Mouse (Mus musculus) spleen, adult 2 months (tissue): ENCODE data around the gene Vmn2r76. TPM values are rescaled to one million over a fixed set of nuclear protein-coding genes. Genes with fewer than 3 reads are reported as not detected.
"Not testable (repeated sequence)": the region's sequence is repeated elsewhere in the genome, so short reads cannot be mapped to it uniquely, and the experiment has no call there.

Experiments used
- DNase-seq, 2 experiments: peaks; one replicate each; pipeline versions ENCODE4 v3.0.0 to v3.0.0-alpha.2; 2012 to 2021; ENCODE audit warnings: low spot score in 2 of 2, low read depth in 1 of 2
- H3K27ac ChIP-seq: fragments of 200-500 bp; 2 replicates; pipeline ENCODE4 v1.5.1; 2012; ENCODE audit warnings: low read length, inconsistent platforms; ENCODE audit not compliant: insufficient read depth
- H3K27me3 ChIP-seq: fragments of 200-500 bp; 2 replicates; pipeline ENCODE4 v1.6.1; 2012; ENCODE audit warnings: mild to moderate bottlenecking, moderate library complexity, low read length, inconsistent platforms; ENCODE audit not compliant: control insufficient read depth, insufficient read depth
- H3K36me3 ChIP-seq: fragments of 200-500 bp; 2 replicates; pipeline ENCODE4 v1.6.1; 2012; ENCODE audit warnings: mild to moderate bottlenecking, low read length, inconsistent platforms; ENCODE audit not compliant: control insufficient read depth, insufficient read depth
- H3K4me1 ChIP-seq: fragments of 200-500 bp; 2 replicates; pipeline ENCODE4 v1.6.1; 2011; ENCODE audit warnings: inconsistent platforms; ENCODE audit not compliant: control insufficient read depth, insufficient read depth, insufficient read length
- H3K4me3 ChIP-seq: fragments of 200-500 bp; 2 replicates; pipeline ENCODE4 v1.5.1; 2011; ENCODE audit warnings: mild to moderate bottlenecking, inconsistent platforms; ENCODE audit not compliant: insufficient read depth, insufficient read length; ENCODE audit errors: extremely low read depth
- CTCF ChIP-seq: fragments of 200-500 bp; IDR thresholded peaks from 2 replicates; pipeline ENCODE4 v1.5.1; 2011; ENCODE audit warnings: mild to moderate bottlenecking, inconsistent platforms; ENCODE audit not compliant: insufficient read depth, insufficient read length, insufficient replicate concordance; ENCODE audit errors: extremely low read depth
- POLR2A ChIP-seq: fragments of 200-500 bp; IDR thresholded peaks from 2 replicates; pipeline ENCODE4 v1.6.1; 2011; ENCODE audit warnings: low read depth, low read length, inconsistent platforms
- WGBS: fragments of 180-500 bp; shearing (Covaris S2); methylation state at CpG from one replicate; pipeline ENCODE4 v1.1.7; 2018; 5-methylcytosine and 5-hydroxymethylcytosine counted together
- polyA plus RNA-seq: library from polyadenylated mRNA; depleted of rRNA; stranded (reverse); fragments of >200 nt; gene quantifications from 2 replicates; pipeline ENCODE4 v1.2.3, GENCODE M21; 2012; rRNA removed

Gene Vmn2r76
- polyA plus RNA-seq, result not detected in 2 replicates

DNA sequence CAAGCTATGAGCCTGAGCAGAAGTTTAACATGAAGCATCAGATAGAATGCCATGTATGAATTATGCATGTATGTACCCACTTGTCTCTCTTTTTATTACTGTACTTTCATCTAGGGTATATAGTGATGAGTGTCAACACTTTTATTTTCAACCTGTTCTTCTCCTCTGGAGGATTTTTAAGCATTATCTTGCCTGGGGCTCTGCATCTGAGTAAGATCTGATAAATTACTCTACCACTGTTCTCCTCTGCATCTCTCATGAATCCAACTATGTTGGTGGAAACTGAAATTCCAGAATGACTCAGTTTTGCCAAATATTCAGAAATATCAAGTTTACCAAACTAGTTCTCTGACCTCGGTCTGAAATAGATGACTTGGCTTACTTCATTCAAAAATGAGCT is at the start of gene Vmn2r76:
Gene Vmn2r76 (minus strand): TSS at position 101 of the 400 bp plus-strand sequence.
- TF ChIP-seq CTCF (no peak), POLR2A (no peak)
- 65% methylated on average over 1 of the region's 1 CpGs for whole genome bisulfite sequencing
- H3K36me3 ChIP-seq, result no peaks in the 10 kb centered on the region
- no peaks in the 10 kb centered on the region for H3K27me3 ChIP-seq
- H3K27ac ChIP-seq, result no peak within 1 kb of the TSS
- H3K4me1 ChIP-seq, result no peaks in the 10 kb centered on the region
- DNase-seq, result no peak
- H3K4me3 ChIP-seq, result no peak within 1 kb of the TSS

DNA sequence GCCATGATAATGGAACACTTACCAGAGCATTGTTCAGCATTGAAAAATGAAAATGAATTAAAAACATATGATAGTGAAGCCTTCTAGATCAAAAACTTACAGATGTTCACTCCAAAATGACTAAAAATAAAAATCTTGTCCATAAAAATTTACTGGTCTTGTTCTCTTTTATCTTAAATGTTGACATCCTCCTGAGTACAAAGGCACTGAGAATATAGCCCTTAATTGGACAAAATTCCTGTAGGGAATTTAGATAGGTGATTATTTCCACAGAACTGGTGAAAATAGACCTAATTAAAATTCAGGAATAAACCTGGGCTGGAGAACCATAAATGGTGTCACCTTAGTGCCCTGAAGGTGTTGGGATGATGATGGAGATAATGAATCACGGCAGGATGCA is 31.0 kb upstream of the Vmn2r76 start, which contains the start of gene Olfr310:
Gene Olfr310 (minus strand): TSS at position 101 of the 400 bp plus-strand sequence.
- Histone ChIP-seq H3K36me3 (no peaks in the 10 kb centered on the region), H3K27ac (no peak within 1 kb of the TSS), H3K27me3 (no peaks in the 10 kb centered on the region), H3K4me3 (no peak within 1 kb of the TSS), H3K4me1 (no peaks in the 10 kb centered on the region)
- no peak for DNase-seq
- 52% methylated on average over 1 of the region's 1 CpGs for WGBS
- TF ChIP-seq POLR2A, result no peak
- TF ChIP-seq CTCF, result no peak

DNA sequence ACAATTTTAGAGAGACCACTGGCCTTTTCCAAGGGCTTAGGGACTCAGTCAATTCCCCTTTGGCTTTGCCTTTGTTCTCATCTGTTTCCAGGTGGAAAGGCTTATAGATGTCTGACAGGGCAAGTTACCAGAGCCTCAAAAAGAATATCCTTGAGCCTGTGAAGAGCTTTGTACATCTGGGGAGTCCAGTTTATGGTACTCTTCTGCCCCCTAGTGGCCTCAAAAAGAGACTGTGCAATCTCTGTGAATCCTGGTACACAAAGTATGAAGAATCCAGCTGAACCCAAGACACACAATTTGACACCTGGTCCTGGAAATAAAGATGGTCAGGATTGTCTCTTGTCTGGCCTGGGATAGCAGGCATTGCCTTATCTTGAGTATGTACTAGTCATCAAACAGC is 34.8 kb downstream of the Vmn2r76 start:
- Histone ChIP-seq H3K27ac (no peak overlapping the region), H3K36me3 (no peaks in the 10 kb centered on the region), H3K27me3 (no peaks in the 10 kb centered on the region), H3K4me3 (no peak overlapping the region), H3K4me1 (no peaks in the 10 kb centered on the region)
- TF ChIP-seq POLR2A (no peak), CTCF (no peak)
- DNase-seq, result no peak

DNA sequence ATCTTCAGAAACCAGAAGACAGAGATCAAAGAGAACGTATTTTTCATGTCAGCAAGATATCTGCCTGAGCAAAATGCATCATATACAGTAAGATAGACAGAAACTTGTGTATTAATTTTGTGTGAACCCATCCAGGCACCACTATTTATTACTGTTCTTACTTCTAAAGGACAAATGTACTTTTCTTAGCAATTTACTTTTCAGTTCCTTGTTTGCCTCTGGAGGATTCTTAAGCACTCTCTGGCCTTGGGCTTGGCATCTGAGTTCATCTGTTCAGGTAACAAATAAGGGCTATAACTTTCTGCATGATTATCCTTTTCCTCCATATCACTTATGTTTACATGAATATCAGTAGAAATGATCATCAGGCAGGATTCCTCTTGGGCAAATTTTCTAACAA is 74.4 kb downstream of the Vmn2r76 start, which contains the start of gene Vmn2r75:
Gene Vmn2r75 (minus strand): TSS at position 101 of the 400 bp plus-strand sequence.
- H3K27me3 ChIP-seq, H3K4me1 ChIP-seq, DNase-seq, H3K27ac ChIP-seq, H3K4me3 ChIP-seq, H3K36me3 ChIP-seq: not testable (repeated sequence)
- WGBS, result 29% methylated on average over 1 of the region's 1 CpGs

Other genes with a start within 250 kb of the Vmn2r76 start
- not detected in 2 replicates for gene Vmn2r75, start 74.5 kb downstream of the Vmn2r76 start, polyA plus RNA-seq
- gene Olfr310, start 30.9 kb upstream of the Vmn2r76 start, polyA plus RNA-seq, result not detected in 2 replicates
- not detected in 2 replicates for gene Olfr309, start 67.4 kb upstream of the Vmn2r76 start, polyA plus RNA-seq
- gene Olfr308, start 79.3 kb upstream of the Vmn2r76 start, polyA plus RNA-seq, result not detected in 2 replicates
- gene Olfr307, start 91.3 kb upstream of the Vmn2r76 start, polyA plus RNA-seq, result not detected in 2 replicates
- gene Olfr305, start 120.6 kb upstream of the Vmn2r76 start, polyA plus RNA-seq, result not detected in 2 replicates
- gene Olfr304, start 140.3 kb upstream of the Vmn2r76 start, polyA plus RNA-seq, result not detected in 2 replicates
- gene Olfr303, start 151.5 kb upstream of the Vmn2r76 start, polyA plus RNA-seq, result not detected in 2 replicates
- not detected in 2 replicates for gene Olfr301, start 157.5 kb upstream of the Vmn2r76 start, polyA plus RNA-seq
- not detected in 2 replicates for gene Olfr299, start 213.6 kb upstream of the Vmn2r76 start, polyA plus RNA-seq
- not detected in 2 replicates for gene Olfr298, start 246.2 kb upstream of the Vmn2r76 start, polyA plus RNA-seq